Mouse (Mus musculus): Measurements from ENCODE around the gene Gsc. TPM values are rescaled to one million over a fixed set of nuclear protein-coding genes. Genes with fewer than 3 reads are reported as not detected.
A peak's percentile ranks its signal among the peaks of the same experiment; 100 is the strongest.
"Not testable (repeated sequence)": the region's sequence is repeated elsewhere in the genome, so short reads cannot be mapped to it uniquely, and the experiment has no call there.

The Gsc gene
- total RNA-seq, 2 experiments from 2014 or later, result 0.20 TPM; not detected in 1

- no peak for DNase-seq
These were observed 22.9 kb downstream of the Gsc start for GRCm38 (mm10) chr12:104450257-104450656.

- peak; percentile 49 for DNase-seq
These were observed 25.0 kb downstream of the Gsc start for GRCm38 (mm10) chr12:104448099-104448498.

- DNase-seq, result not testable (repeated sequence)
These were observed 26.1 kb downstream of the Gsc start for GRCm38 (mm10) chr12:104447056-104447455.

GRCm38 (mm10) chr12:104443716-104444115, 29.4 kb downstream of the Gsc start:
- peak; percentile 39 for DNase-seq

GRCm38 (mm10) chr12:104440087-104440760, 32.9 kb downstream of the Gsc start:
- peak; percentile 93 for DNase-seq

- no peak for DNase-seq
These were observed 39.0 kb downstream of the Gsc start for GRCm38 (mm10) chr12:104433951-104434735.

GRCm38 (mm10) chr12:104433214-104433613, 39.9 kb downstream of the Gsc start:
- no peak for DNase-seq

GRCm38 (mm10) chr12:104431359-104431758, 41.8 kb downstream of the Gsc start:
- DNase-seq, result no peak

- peak; percentile 60 for DNase-seq
These were observed 46.2 kb downstream of the Gsc start for GRCm38 (mm10) chr12:104426915-104427314.

GRCm38 (mm10) chr12:104425591-104425990, 47.5 kb downstream of the Gsc start:
- no peak for DNase-seq

- DNase-seq, result peak; percentile 68
These were observed 50.3 kb downstream of the Gsc start for GRCm38 (mm10) chr12:104422615-104423392.

Other genes with a start within 250 kb of the Gsc start
- 1 to 10 TPM in 1 of 2 experiments, under 1 TPM in 1; 0.83 to 1.7 TPM for gene Serpina3g, start 237.1 kb downstream of the Gsc start, total RNA-seq (2021)
- 1 to 10 TPM in 1 of 2 experiments, under 1 TPM in 1; 0.31 to 1.0 TPM for gene Serpina3i, start 210.2 kb downstream of the Gsc start, total RNA-seq (2021)
- not detected for gene Serpina3j, start 158.8 kb downstream of the Gsc start, total RNA-seq (2021)
- under 1 TPM in 1 of 2 experiments, not detected in 1; 0.12 TPM for gene Serpina3k, start 134.8 kb downstream of the Gsc start, total RNA-seq (2021)
- not detected for gene Serpina3m, start 134.8 kb downstream of the Gsc start, total RNA-seq (2021)
- gene Serpina3n, start 66.6 kb downstream of the Gsc start, total RNA-seq (2021), result under 1 TPM; 0.50 to 0.54 TPM